Mouse (Mus musculus) ES-CJ7 (cell line): ENCODE measurements around the gene Gm45062.
"Not testable (repeated sequence)": the region's sequence is repeated elsewhere in the genome, so short reads cannot be mapped to it uniquely, and the experiment has no call there.

Experiments
- DNase-seq: peaks from one replicate; pipeline ENCODE4 v3.0.0; 2011; ENCODE audit warnings: low read depth, low spot score

Gm45062 gene

DNA sequence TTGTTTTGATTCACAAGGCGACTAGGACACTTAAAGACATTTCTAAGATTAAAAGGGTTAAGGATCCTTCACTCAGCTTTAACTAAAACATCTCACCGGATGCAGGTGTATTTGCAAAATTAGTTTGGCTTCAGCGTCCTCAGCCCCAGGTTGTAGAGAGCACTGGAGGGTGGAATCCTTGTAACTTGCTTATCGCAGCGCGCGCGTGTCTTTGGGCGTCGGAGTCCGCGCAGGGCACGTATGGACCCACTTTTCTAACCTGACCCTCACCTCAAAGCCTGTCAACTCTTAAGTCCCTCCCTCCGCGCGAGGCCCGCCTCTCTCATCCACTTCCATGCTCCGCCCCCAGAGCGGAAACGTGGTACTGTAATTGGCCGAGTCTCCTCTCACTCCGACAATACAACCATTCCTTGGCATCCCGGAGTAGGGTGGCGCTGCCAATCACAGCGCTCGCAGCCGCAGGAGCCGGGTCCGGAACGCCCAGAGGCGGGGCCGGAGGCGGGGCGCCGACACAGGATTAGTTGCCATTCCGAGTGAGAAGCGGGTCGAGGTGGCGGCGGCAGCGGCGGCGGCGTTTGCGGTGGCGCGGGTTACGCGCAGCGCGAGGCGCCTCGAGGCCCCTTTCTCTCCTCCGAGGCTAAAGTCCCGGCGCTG lies 249.8 kb downstream of the Gm45062 start:
- peak; percentile 99 for DNase-seq

DNA sequence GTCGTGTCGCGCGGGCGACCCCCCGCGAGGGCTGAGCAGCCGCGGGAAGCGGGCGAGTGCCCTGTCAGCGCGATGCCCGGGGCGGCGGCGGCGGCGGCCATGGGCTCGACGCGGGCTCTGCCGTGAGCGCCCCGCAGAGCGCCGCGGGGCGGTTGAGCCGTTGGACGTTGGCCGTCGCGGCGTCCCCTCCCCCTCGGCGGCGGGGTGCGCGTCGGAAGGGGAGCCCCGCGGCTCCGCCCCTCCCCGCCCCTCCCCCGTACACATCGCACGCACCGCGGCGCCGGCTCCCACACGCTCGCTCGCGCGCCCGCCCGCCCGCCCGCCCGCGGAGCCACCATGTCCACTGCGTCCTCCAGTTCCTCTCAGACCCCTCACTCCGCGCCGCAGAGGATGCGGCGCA lies 250.3 kb downstream of the Gm45062 start, which contains the start of gene Glcci1:
Glcci1 (plus strand) TSS at position 50 of the 400 bp plus-strand sequence.
- DNase-seq, result peak; percentile 32

- DNase-seq, result peak; percentile 29
Measured at GRCm38 (mm10) chr6:8509961-8510863, 251.0 kb downstream of the Gm45062 start.

DNA sequence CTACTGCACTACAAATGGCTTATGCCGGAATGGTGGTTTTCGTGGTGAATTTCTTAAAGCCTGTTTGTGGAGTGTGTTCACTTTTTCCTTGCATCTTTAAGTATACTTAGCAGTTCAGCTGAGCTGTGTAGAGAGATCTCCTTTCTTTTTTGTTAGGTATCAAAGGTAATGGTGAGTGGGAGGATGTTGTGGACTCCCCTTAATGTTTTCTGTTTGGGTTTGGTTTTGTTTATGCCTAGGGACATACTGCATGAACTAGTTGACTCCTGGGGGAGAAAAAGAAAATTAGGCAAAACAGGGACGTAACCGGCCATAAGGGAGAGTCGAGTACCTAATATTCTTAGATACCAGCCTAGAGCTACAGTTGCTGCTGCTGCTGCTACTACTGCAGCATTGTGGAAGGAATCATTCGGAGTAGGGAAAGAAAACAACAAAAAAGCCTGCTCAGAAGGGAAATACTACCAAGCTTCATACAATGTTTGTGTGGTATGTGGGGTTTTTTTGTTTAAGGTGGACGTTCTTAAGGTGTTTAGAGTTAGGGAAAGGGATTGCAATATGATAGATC lies 251.7 kb downstream of the Gm45062 start:
- no peak for DNase-seq

- DNase-seq, result no peak
Measured at GRCm38 (mm10) chr6:8511447-8511846, 252.2 kb downstream of the Gm45062 start.

DNA sequence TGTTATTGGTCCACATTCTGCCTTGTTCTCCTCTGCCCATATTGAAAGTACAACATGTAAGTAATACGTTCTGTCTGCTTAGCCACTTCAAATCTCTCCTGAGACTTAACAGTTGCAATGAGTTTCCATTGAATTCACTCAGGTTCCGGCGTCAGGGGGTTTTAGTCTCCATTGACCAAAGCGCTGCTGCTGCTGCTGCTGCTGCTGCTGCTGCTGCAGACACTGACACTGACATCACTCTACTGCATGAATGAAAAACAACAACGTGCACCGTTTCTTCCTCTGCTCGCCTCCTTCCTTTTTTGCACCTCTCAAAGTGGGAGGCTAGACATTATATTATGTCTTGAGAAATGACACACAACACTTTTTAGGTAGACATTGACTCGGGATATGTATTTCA lies 253.2 kb downstream of the Gm45062 start:
- DNase-seq, result no peak

DNA sequence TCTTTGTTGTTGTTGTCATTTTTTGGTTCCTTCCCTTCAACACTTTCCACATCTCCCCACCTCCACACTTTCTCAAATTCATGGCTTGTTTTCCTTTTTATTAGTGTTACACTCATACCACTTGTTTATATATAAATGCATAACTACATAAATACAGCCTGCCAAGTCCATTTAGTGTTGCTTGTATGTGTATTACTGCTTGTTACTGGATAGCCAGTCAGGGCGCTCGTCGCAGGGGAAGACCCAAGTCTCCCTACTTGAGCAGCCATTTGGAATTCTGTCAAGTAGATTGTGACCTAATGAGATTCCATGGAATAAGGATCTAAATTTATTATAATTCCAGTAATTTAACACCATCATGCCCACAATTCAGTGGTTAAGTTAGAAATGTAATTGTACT lies 260.4 kb downstream of the Gm45062 start:
- DNase-seq, result no peak

GRCm38 (mm10) chr6:8521231-8521630 lies 262.0 kb downstream of the Gm45062 start:
- DNase-seq, result no peak

DNA sequence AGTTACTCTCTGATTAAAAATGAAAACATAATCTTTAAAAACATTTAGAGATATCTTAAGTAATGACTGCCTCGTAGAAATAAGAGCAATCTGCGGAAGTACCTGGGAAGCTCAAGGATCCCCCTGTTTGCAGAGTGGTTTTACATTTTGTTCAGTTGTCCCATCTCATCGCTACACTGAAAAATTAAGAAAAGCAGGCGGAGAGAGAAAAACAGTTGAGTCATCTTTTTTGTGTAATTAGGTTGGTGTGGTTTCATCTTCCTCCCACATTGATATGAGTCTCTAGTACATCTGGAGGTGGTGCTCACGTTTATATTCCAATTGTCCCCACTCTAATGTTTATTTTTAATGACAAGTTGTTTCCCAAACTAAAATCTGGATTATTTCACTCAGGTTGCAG lies 265.5 kb downstream of the Gm45062 start:
- no peak for DNase-seq

DNA sequence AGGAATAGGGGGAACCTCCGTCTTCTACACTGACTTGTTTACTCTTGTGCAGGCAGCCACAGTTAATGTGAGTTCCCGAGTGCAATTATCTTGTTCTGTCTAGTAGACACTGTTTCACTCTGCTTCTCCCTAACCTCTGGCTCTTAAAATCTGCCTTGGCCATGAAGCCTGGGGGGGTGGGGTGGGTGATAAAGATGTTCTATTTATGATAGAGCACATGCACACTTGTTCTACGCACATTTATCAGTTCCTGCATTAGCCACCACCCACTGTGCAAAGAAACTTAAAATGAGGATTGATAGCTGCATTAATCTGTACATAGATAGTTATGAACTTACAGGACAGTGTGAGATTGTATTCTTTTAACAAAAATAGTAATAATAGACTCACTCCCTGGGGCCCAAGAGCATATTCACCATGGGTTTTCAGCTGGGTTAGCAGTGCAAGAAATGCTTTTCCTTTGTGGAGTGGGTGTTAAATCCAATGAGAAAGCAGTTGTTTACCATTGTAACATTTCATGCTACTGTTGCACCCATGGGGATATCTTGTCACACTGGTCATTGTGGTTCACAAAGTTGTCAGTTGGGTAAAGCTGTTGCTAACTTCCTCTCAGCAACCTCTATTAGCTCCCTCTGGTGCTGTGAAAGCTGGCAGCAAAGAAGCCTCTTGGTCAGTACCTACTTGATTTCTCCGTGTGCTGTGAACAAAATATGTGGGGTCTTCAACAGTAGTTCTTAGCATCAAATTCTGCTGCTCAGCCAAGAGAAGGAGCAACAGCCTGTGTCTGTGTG lies 272.0 kb downstream of the Gm45062 start:
- DNase-seq, result no peak

DNA sequence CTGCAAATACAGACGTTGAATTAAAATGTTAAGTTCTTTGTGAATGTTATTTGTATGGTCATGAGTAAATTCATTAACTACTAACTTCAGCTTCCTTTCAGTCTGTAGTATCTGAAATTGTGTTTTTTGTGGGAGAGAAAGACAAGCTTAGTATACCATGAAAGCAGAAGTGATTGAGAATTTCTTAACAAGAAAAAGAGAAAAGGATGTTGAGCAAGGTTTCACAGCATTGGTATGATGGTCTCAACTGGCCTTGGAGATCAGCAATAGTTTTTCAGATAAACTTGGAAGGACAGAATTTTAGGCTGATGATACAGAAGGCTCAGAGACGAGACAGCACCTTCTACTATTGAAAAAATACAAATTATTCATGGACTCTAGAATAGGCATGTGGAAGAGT lies 277.7 kb downstream of the Gm45062 start:
- no peak for DNase-seq

- not testable (repeated sequence) for DNase-seq
Measured at GRCm38 (mm10) chr6:8541531-8541930, 282.3 kb downstream of the Gm45062 start.

DNA sequence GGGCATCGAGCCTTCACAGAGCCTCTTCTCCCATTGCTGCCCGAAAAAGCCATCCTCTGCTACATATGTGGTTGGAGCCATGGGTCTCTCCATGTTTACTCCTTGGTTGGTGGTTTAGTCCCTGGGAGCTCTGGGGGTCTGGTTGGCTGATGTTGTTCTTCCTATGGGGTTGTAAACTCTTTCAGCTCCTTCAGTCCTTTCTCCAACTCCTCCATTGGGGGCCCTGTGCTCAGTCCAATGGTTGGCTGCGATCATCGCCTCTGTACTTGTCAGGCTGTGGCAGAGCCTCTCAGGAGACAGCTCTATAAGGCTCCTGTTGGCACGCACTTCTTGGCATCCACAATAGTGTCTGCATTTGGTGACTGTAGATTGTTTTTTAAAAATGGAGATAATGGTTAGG lies 285.6 kb downstream of the Gm45062 start:
- no peak for DNase-seq

- DNase-seq, result no peak
Measured at GRCm38 (mm10) chr6:8545780-8546179, 286.5 kb downstream of the Gm45062 start.

- DNase-seq, result no peak
Measured at GRCm38 (mm10) chr6:8551155-8551554, 291.9 kb downstream of the Gm45062 start.

- no peak for DNase-seq
Measured at GRCm38 (mm10) chr6:8556849-8557571, 297.8 kb downstream of the Gm45062 start.

- no peak for DNase-seq
Measured at GRCm38 (mm10) chr6:8560682-8561081, 301.4 kb downstream of the Gm45062 start.

- no peak for DNase-seq
Measured at GRCm38 (mm10) chr6:8582377-8582776, 323.1 kb downstream of the Gm45062 start.

- no peak for DNase-seq
Measured at GRCm38 (mm10) chr6:8583892-8584291, 324.6 kb downstream of the Gm45062 start.

- no peak for DNase-seq
Measured at GRCm38 (mm10) chr6:8591665-8592064, 332.4 kb downstream of the Gm45062 start.

DNA sequence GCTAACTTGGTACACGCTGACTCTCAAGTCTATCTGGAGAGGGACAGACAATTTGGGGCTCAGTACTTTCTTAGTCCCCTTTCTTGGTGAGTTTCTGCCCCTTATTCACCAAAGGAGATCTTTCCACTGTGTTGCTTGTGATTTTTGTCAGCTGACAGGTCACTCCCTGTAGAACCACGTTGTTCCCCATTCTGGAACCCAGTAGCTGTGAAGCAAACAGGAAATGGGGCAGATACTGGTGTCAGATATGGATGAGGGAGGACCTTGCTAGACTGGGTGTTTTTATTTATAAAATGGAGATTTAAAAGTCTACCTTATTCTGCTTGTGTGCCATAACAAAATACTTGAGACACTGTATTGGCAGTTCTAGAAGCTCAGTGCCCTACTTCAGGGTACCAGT lies 358.1 kb downstream of the Gm45062 start:
- DNase-seq, result no peak
